Mouse (Mus musculus): Measurements from ENCODE around the gene Bhmt2. TPM values are rescaled to one million over a fixed set of nuclear protein-coding genes. Genes with fewer than 3 reads are reported as not detected.

Gene Bhmt2
- total and polyA plus RNA-seq, 2 experiments from 2014 or later: 0.10 TPM; not detected in 1

- Histone ChIP-seq H3K9ac (no peak overlapping the region), H3K27me3 (ENCODE audit: insufficient read depth, low read length) (no peaks in the 10 kb centered on the region), H3K36me3 (ENCODE audit: insufficient read depth) (no peaks in the 10 kb centered on the region), H3K9me3 (ENCODE audit: low read length) (no peaks in the 10 kb centered on the region), H3K27ac (ENCODE audit: low read depth, low read length) (no peak overlapping the region), H3K4me2 (ENCODE audit: low read depth) (no peak overlapping the region), H3K4me3 (ENCODE audit: low read depth, low read length) (no peak overlapping the region), H3K4me1 (ENCODE audit: insufficient read depth) (no peaks in the 10 kb centered on the region)
- ATAC-seq (no peak; the same call in 1 of the 2 replicates), DNase-seq (peak; percentile 19)
- no peak for TF ChIP-seq CTCF (IDR thresholded peaks at IDR 0.05; ENCODE audit: low read depth)
- WGBS: 64% methylated on average over 13 of the region's 13 CpGs
Measured at GRCm38 (mm10) chr13:93606868-93607578, 67.1 kb downstream of the Bhmt2 start.

Other genes starting within 250 kb of the Bhmt2 start
- 25.5 and 29.7 TPM in 2 replicates for gene Jmy, start 174.5 kb downstream of the Bhmt2 start, total RNA-seq (2014; rRNA removed)
- 5.6 and 9.0 TPM in 2 replicates for gene Jmy, start 174.5 kb downstream of the Bhmt2 start, polyA plus RNA-seq (2015; fragmentation: Nextera tagmentation; extraction: Ambion mirVana)
- not detected in 2 replicates for gene Bhmt, start 36.3 kb downstream of the Bhmt2 start, total RNA-seq (2014; rRNA removed)
- gene Bhmt, start 36.3 kb downstream of the Bhmt2 start, polyA plus RNA-seq (2015; fragmentation: Nextera tagmentation; extraction: Ambion mirVana): 0.13 and 0.34 TPM in 2 replicates
- 0.19 TPM in 1 of 2 replicates, not detected in the other for gene Dmgdh, start 131 bp upstream of the Bhmt2 start, total RNA-seq (2014; rRNA removed)
- 0.10 and 0.13 TPM in 2 replicates for gene Dmgdh, start 131 bp upstream of the Bhmt2 start, polyA plus RNA-seq (2015; fragmentation: Nextera tagmentation; extraction: Ambion mirVana)
- gene Arsb, start 97.3 kb upstream of the Bhmt2 start, total RNA-seq (2014; rRNA removed): 10.9 and 13.6 TPM in 2 replicates
- gene Arsb, start 97.3 kb upstream of the Bhmt2 start, polyA plus RNA-seq (2015; fragmentation: Nextera tagmentation; extraction: Ambion mirVana): 14.4 and 16.3 TPM in 2 replicates